In the genomic region with DNA sequence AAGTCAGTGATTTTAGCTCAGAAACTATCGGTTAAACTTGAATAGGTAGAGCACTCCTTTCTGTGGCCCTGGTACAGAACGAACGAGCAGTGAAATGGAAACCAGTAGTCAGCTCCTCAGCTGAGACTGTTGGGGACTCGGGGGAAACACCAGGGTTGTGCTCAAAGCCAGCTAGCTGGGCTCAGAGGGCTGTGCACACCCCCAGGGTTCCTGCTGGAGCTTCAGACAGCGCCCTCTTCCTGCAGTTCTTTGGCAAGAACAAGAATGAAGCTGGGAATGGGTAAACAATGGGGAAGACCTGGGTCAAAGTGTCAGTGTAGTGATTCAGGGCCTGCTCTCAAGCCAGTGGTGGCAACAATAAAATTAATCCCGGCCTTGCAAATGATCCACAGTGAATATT, we compare ENCODE assay signal across 16 mouse cellular contexts.
DNase-seq lines count a peak whose midpoint lies in the region; ATAC-seq and TF ChIP-seq lines count a peak whose summit lies in the region.
"Had no signal": no experiment of that assay in that cellular context is flagged by ENCODE, and none has a peak within 500 bp of the region (broad histone marks: within the 10 kb centered on the region; RNA-seq: fewer than 3 reads in every experiment).

No protein-coding gene starts in this region.

- no peaks in the 10 kb centered on the region for H3K36me3 ChIP-seq in kidney, postnatal 0 days (ENCODE audit: insufficient read depth, low read length)
- no peaks in the 10 kb centered on the region for H3K36me3 ChIP-seq in neural tube, embryonic 13.5 days
- H3K36me3 ChIP-seq: liver, embryonic 13.5 days had no signal

- no peak overlapping the region for H3K27ac ChIP-seq in kidney, postnatal 0 days
- H3K27ac ChIP-seq in neural tube, embryonic 13.5 days (replicated peaks): peak overlapping the region; percentile 68
- H3K27ac ChIP-seq: forebrain, embryonic 13.5 days; liver, embryonic 13.5 days had no signal

- no peaks in the 10 kb centered on the region for H3K9me3 ChIP-seq in kidney, postnatal 0 days (replicated peaks; ENCODE audit: low read length)
- H3K9me3 ChIP-seq in neural tube, embryonic 13.5 days: no peaks in the 10 kb centered on the region
- H3K9me3 ChIP-seq: forebrain, embryonic 13.5 days; liver, embryonic 13.5 days had no signal

- no peaks in the 10 kb centered on the region for H3K4me1 ChIP-seq in kidney, postnatal 0 days (replicated peaks; ENCODE audit: insufficient read depth, low read length)
- peaks cover 61% of the 10 kb centered on the region for H3K4me1 ChIP-seq in neural tube, embryonic 13.5 days (replicated peaks)
- H3K4me1 ChIP-seq: liver, embryonic 13.5 days had no signal

- DNase-seq in kidney, postnatal 0 days (ENCODE audit: low spot score): peak; percentile 55
- no peak for DNase-seq in kidney, postnatal 14 days
- DNase-seq in neural tube, embryonic 10.5 days (ENCODE audit: extremely low spot score, low spot score): no peak
- DNase-seq in brain, adult 2 months (ENCODE audit: low read depth, low spot score): peak; percentile 39
- DNase-seq in left cerebral cortex, postnatal 36 days (ENCODE audit: low spot score in 2 of 2): no peak
- DNase-seq: adrenal gland, postnatal 10 days; cerebellum, postnatal 36 days; heart, adult 11 months; heart, postnatal 10 days; kidney, adult 11 months; liver, embryonic 13.5 days; right cerebral cortex, postnatal 4 days; thymus, postnatal 14 days had no signal

- H3K9ac ChIP-seq in kidney, postnatal 0 days (ENCODE audit: low read depth, low read length): no peak overlapping the region
- H3K9ac ChIP-seq in neural tube, embryonic 13.5 days: no peak overlapping the region
- H3K9ac ChIP-seq: forebrain, embryonic 13.5 days; liver, embryonic 13.5 days had no signal

- TF ChIP-seq CTCF in kidney, postnatal 0 days (IDR thresholded peaks at IDR 0.05; ENCODE audit: low read depth): peak; percentile 56

- intact Hi-C loops in left cerebral cortex, postnatal 36 days (cut with DNase I): no loop called here

- H3K27me3 ChIP-seq in kidney, postnatal 0 days (ENCODE audit: insufficient read depth, low read length): no peaks in the 10 kb centered on the region
- H3K27me3 ChIP-seq in neural tube, embryonic 13.5 days: no peaks in the 10 kb centered on the region
- H3K27me3 ChIP-seq: forebrain, embryonic 13.5 days; liver, embryonic 13.5 days had no signal

- H3K4me3 ChIP-seq in kidney, postnatal 0 days (replicated peaks; ENCODE audit: low read depth, low read length): no peak overlapping the region
- no peak overlapping the region for H3K4me3 ChIP-seq in neural tube, embryonic 13.5 days
- H3K4me3 ChIP-seq: forebrain, embryonic 13.5 days; liver, embryonic 13.5 days had no signal

- WGBS in kidney, postnatal 0 days: 36% methylated on average over 6 of the region's 6 CpGs
- 44% methylated on average over 6 of the region's 6 CpGs for WGBS in neural tube, embryonic 13.5 days

- no peak overlapping the region for H3K4me2 ChIP-seq in kidney, postnatal 0 days (ENCODE audit: low read length)
- no peak overlapping the region for H3K4me2 ChIP-seq in neural tube, embryonic 13.5 days
- H3K4me2 ChIP-seq: forebrain, embryonic 13.5 days; liver, embryonic 13.5 days had no signal

- ATAC-seq in kidney, postnatal 0 days (replicated peaks; ENCODE audit: low FRiP score, low read depth): no peak
- no peak for ATAC-seq in neural tube, embryonic 13.5 days (ENCODE audit: low read depth)
- ATAC-seq in megakaryocyte, adult 5-6 weeks (ENCODE audit: poor library complexity, severe bottlenecking): no peak
- ATAC-seq: forebrain, embryonic 13.5 days had no signal

Comparison
In these comparisons a context has a peak if more than half of its experiments do, and no peak if none do; other contexts are left out.
1. DNase-seq: peak in kidney, postnatal 0 days (single experiment) and brain, adult 2 months (single experiment); none in kidney, postnatal 14 days (single experiment), neural tube, embryonic 10.5 days (single experiment) and left cerebral cortex, postnatal 36 days (0 of 2).